Mouse (Mus musculus) forebrain, embryonic 15.5 days (tissue): ENCODE data around the gene Sstr2. TPM values are rescaled to one million over a fixed set of nuclear protein-coding genes. Genes with fewer than 3 reads are reported as not detected.

Experiments used
- ATAC-seq: fragments of 200-750 bp; cut with Nextera tagmentation; replicated peaks from 2 replicates; pipeline ENCODE4 v1.8.0; 2017; ENCODE audit warnings: mild to moderate bottlenecking, moderate TSS enrichment, moderate library complexity
- H3K27ac ChIP-seq: fragments of 300-500 bp; sonication (generic); replicated peaks from 2 replicates; pipeline ENCODE4 v1.5.1; 2015; ENCODE audit warnings: mild to moderate bottlenecking, inconsistent platforms
- H3K27me3 ChIP-seq: fragments of 300-500 bp; sonication (generic); 2 replicates; pipeline ENCODE4 v1.6.1; 2015; ENCODE audit warnings: inconsistent platforms
- H3K36me3 ChIP-seq: fragments of 300-500 bp; sonication (generic); 2 replicates; pipeline ENCODE4 v1.6.1; 2015; ENCODE audit warnings: mild to moderate bottlenecking, inconsistent platforms
- H3K4me1 ChIP-seq: fragments of 300-500 bp; sonication (generic); 2 replicates; pipeline ENCODE4 v1.6.1; 2015; ENCODE audit warnings: inconsistent platforms
- H3K4me2 ChIP-seq: fragments of 300-500 bp; sonication (generic); replicated peaks from 2 replicates; pipeline ENCODE4 v1.6.1; 2015; ENCODE audit warnings: mild to moderate bottlenecking, inconsistent platforms
- H3K4me3 ChIP-seq: fragments of 300-500 bp; sonication (generic); 2 replicates; pipeline ENCODE4 v1.5.1; 2015; ENCODE audit warnings: mild to moderate bottlenecking, inconsistent platforms
- H3K9ac ChIP-seq: fragments of 300-500 bp; sonication (generic); replicated peaks from 2 replicates; pipeline ENCODE4 v1.6.1; 2015; ENCODE audit warnings: mild to moderate bottlenecking, inconsistent platforms
- H3K9me3 ChIP-seq: fragments of 300-500 bp; sonication (generic); 2 replicates; pipeline ENCODE4 v1.6.1; 2016; ENCODE audit warnings: inconsistent platforms
- WGBS: fragments of 180-500 bp; shearing (Covaris S2); methylation state at CpG from one replicate; pipeline ENCODE4 v1.1.7; 2015; ENCODE audit warnings: mixed read lengths; 5-methylcytosine and 5-hydroxymethylcytosine counted together
- polyA plus RNA-seq: library from polyadenylated mRNA; unstranded; fragments of >200 nt; fragmentation: Nextera tagmentation; extraction: Ambion mirVana; gene quantifications from 2 replicates; pipeline ENCODE4 v1.2.1, GENCODE M21; 2015

Gene Sstr2
- polyA plus RNA-seq, 1 experiment from 2014 or later: 85.6 TPM

DNA sequence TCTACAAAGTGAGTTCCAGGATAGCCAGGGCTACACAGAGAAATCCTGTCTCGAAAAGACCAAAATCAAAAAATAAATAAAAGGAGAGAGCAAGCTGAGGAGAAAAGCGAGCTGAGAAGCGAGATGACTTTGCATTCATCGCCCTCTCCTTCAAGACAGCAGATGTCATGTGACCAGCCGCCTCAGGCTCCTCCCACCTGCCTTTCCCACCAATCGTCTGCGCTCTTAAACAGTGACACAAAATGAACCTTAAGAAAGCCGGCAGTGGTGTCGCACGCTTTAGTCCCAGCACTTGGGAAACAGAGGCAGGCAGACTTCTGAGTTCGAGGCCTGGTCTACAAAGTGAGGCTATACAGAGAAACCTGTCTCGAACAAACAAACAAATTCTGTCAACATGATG is 11.6 kb upstream of the Sstr2 start:
- Histone ChIP-seq H3K9ac (no peak overlapping the region), H3K9me3 (no peaks in the 10 kb centered on the region), H3K4me1 (peaks cover 10% of the 10 kb centered on the region), H3K36me3 (no peaks in the 10 kb centered on the region), H3K27ac (no peak overlapping the region), H3K4me2 (no peak overlapping the region), H3K4me3 (no peak overlapping the region), H3K27me3 (no peaks in the 10 kb centered on the region)
- 96% methylated on average over 12 of the region's 12 CpGs for WGBS
- no peak for ATAC-seq

DNA sequence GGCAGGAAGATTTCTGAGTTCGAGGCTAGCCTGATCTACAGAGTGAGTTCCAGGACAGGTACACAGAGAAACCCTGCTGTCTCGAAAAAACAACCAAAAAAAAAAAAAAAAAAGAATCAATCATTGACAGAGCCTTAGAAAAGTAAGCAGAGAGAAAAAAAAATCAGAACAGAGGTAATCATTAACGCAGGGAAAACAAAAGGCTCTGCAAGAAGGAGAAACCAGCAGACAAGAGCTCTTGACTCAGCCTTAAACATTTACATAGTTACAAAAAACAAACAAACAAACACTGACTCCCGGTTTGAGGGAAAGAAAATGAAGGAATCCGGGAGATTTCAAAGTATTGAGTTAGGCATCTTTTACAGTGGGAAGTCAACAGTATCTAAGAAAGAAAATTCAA is 9.6 kb upstream of the Sstr2 start:
- peaks cover 10% of the 10 kb centered on the region for H3K4me1 ChIP-seq
- H3K4me3 ChIP-seq: no peak overlapping the region
- H3K9me3 ChIP-seq: no peaks in the 10 kb centered on the region
- no peaks in the 10 kb centered on the region for H3K36me3 ChIP-seq
- H3K9ac ChIP-seq: no peak overlapping the region
- no peak for ATAC-seq
- no peak overlapping the region for H3K27ac ChIP-seq
- no peak overlapping the region for H3K4me2 ChIP-seq
- no peaks in the 10 kb centered on the region for H3K27me3 ChIP-seq
- 77% methylated on average over 5 of the region's 5 CpGs for WGBS

DNA sequence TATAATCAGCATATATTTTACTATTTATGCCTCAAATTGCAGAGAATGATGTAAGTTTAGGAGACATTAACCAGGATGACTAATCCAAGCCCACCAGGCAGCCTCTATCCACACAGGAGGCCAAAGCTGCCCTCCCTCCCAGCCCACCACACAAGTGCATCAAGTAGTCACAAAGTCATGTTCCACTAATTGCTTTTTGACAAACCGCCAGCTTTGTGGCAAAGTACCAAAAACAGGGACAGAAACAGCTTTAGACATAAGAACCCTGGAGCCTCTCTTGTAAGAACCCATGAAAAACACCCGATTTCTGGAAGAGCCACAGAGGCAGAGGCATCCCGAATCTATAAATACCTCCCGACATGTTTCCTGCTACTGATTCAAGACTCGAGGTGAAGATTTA is 8.9 kb upstream of the Sstr2 start:
- WGBS: 69% methylated on average over 5 of the region's 5 CpGs
- no peaks in the 10 kb centered on the region for H3K27me3 ChIP-seq
- H3K27ac ChIP-seq: no peak overlapping the region

DNA sequence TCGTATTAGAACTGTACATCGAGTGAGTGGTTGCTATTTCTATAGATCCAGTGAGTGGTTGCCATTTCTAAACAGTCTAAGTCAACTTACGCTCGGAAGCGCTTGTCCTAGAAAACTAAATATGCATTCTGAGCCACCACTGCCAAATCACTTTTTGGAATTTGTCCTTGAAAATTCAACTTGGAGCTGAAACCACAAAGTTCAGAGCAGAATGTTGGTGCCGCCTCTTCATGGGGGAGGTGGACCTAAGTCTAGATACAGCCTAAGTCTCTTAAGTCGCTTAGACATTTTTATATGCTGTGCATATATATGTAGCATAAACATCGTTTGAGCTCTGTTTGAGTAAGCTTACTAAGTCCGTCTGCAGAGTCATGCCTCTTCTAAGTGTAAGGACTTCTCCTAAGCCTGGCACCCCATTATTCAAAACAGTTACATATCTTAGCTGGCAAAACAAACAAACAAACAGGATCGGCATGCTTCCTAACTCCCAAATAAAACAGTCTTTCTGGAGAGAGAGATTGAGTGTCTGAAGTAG is 8.0 kb upstream of the Sstr2 start:
- no peak for ATAC-seq
- 88% methylated on average over 10 of the region's 10 CpGs for WGBS
- Histone ChIP-seq H3K4me1 (peaks cover 10% of the 10 kb centered on the region), H3K4me2 (no peak overlapping the region), H3K27me3 (no peaks in the 10 kb centered on the region), H3K9me3 (no peaks in the 10 kb centered on the region), H3K27ac (peak overlapping the region; percentile 79; the same call in 1 of the 2 replicates), H3K36me3 (no peaks in the 10 kb centered on the region), H3K9ac (no peak overlapping the region), H3K4me3 (no peak overlapping the region)

More for the DNA sequence above, 8.9 kb upstream of the Sstr2 start:
- Histone ChIP-seq H3K9ac (no peak overlapping the region), H3K9me3 (no peaks in the 10 kb centered on the region), H3K4me2 (no peak overlapping the region), H3K4me3 (no peak overlapping the region), H3K4me1 (peaks cover 10% of the 10 kb centered on the region), H3K36me3 (no peaks in the 10 kb centered on the region)
- ATAC-seq: no peak

DNA sequence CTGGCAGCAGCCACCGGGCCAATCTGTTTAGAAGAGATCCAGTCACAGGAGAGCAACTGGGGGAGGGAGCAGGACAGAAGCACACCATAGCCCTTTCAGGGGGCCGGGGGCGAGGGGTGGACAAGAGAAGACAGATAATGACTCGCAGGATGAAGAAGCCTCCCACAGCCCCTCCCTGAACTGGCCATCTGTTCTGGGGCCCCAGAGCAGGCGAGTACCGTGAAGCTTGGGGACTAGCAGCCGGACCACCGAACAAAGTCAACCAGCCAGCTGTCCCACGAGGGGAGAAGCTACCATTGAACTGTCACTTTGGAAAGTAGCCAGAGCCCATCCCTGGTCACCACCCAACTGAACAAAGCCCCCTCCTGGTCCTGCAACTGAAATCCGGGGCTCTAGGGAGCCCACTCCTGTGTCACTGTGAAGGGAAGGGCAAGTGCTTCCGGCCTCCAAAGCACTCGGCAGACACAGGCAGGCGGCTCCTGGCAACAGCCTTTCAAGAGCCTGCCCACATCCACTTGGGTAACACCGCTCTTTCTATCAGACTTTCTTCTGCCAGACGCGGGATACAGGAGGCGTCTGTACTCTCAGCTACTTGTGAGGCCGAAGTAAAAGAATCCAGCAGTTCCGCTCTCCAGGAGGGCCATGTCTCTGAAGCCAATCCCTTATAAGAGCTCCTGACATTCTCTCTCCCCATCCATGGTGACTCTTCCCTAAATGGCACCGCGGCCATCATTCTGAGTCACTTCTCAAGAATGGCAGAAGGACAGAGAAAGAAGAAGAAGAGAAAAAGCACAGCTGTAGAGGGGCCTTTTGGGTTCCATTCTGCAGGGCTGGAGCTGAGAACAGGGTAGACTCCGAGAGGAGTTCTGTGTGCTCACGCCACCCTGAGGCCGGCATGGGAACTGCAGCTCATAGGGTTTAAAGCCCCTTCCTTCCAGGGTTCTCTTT is 7.2 kb upstream of the Sstr2 start:
- Histone ChIP-seq H3K27me3 (no peaks in the 10 kb centered on the region), H3K4me1 (peaks cover 10% of the 10 kb centered on the region), H3K4me2 (no peak overlapping the region; the same call in 1 of the 2 replicates), H3K27ac (peak overlapping the region; percentile 79), H3K9me3 (no peaks in the 10 kb centered on the region), H3K36me3 (no peaks in the 10 kb centered on the region), H3K4me3 (no peak overlapping the region), H3K9ac (no peak overlapping the region)
- WGBS: 21% methylated on average over 24 of the region's 24 CpGs
- peak; percentile 77 for ATAC-seq

DNA sequence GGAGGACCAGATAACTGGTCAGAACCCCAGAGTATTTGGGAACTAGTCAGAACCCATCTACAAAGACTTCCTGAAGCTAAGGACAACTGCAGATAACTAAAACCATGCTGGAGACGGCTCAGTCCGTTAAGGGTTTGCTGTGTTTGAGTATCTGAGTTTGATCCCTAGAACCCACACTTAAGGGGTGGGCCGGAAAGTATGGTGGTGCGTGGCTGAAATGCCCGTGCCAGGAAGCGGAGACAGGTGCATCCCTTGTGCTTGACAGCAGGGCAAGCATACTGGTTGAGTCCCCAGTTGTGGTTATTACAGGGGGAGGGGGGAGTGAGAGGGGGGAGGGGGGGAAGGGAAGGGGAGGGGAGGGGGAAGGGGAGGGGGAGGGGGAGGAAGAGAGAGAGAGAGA is 4.7 kb upstream of the Sstr2 start:
- WGBS: 81% methylated on average over 6 of the region's 6 CpGs
- no peak overlapping the region for H3K4me3 ChIP-seq
- no peak overlapping the region for H3K27ac ChIP-seq
- H3K9ac ChIP-seq: no peak overlapping the region
- no peaks in the 10 kb centered on the region for H3K9me3 ChIP-seq
- H3K4me2 ChIP-seq: no peak overlapping the region
- no peaks in the 10 kb centered on the region for H3K36me3 ChIP-seq
- no peaks in the 10 kb centered on the region for H3K27me3 ChIP-seq
- peaks cover 30% of the 10 kb centered on the region for H3K4me1 ChIP-seq
- ATAC-seq: no peak

DNA sequence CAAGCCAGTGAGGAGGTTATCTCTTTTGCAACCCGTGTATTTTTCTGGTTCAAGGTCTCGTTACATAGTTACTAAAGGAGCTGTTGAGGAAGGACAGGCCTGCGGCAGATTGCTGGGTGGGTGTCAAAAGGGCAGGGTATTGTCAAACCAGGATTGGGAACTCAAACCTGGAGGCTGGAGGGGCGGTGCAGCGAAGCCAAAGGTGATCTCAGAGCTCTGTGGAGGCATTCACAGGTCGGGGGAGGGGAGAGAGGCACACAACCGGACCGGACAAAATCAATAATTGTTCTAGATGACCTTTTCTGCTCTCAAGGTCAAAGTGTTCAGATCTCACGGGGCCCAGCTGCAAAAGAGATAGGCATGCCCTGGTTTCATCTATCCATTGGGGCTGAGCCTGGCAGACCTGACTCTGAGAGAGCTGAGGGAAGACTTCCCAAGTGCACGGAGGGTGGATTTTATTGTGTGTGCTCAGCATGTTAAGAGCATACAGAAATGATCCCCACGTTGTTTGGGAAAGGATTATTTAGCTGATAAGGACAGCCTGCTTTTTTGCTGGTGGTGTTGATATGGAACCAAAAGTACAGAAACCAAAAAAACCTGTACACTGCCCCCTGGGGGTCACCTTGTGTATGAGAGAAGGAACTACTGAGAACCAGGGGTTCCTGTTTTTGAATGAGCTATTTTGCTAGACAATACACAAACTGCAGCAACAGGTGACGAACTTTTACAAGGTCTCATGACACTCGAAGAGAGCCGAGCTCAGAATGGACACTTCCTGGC is 1.8 kb upstream of the Sstr2 start:
- no peaks in the 10 kb centered on the region for H3K27me3 ChIP-seq
- peaks cover 41% of the 10 kb centered on the region for H3K4me1 ChIP-seq
- H3K4me3 ChIP-seq: no peak overlapping the region
- no peaks in the 10 kb centered on the region for H3K36me3 ChIP-seq
- no peak for ATAC-seq
- no peak overlapping the region for H3K27ac ChIP-seq
- no peak overlapping the region for H3K9ac ChIP-seq
- no peak overlapping the region for H3K4me2 ChIP-seq
- WGBS: 48% methylated on average over 14 of the region's 14 CpGs
- H3K9me3 ChIP-seq: no peaks in the 10 kb centered on the region

DNA sequence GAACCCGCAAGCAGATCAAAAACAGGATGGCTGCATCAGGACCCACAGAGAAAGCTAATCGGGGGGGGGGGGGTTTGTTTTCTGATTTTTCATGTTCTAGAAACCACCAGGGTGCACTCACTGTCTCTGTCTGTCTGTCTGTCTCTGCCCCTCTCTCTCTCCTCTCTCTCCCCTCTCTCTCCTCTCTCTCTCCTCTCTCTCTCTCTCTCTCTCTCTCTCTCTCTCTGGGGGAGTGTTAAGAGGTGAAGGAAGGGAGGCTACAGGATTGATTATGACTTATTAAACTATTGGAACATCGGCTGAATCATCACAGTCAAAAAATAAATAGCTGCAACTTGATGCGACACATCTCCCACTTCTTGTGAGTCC is 855 bp upstream of the Sstr2 start:
- H3K36me3 ChIP-seq: no peaks in the 10 kb centered on the region
- H3K9me3 ChIP-seq: no peaks in the 10 kb centered on the region
- peak overlapping the region; percentile 80 for H3K27ac ChIP-seq
- peak overlapping the region; percentile 77 for H3K4me3 ChIP-seq
- peaks cover 43% of the 10 kb centered on the region for H3K4me1 ChIP-seq
- WGBS: 24% methylated on average over 4 of the region's 4 CpGs
- peak overlapping the region; percentile 98 for H3K4me2 ChIP-seq
- peak overlapping the region; percentile 77 for H3K9ac ChIP-seq
- no peaks in the 10 kb centered on the region for H3K27me3 ChIP-seq
- no peak for ATAC-seq

DNA sequence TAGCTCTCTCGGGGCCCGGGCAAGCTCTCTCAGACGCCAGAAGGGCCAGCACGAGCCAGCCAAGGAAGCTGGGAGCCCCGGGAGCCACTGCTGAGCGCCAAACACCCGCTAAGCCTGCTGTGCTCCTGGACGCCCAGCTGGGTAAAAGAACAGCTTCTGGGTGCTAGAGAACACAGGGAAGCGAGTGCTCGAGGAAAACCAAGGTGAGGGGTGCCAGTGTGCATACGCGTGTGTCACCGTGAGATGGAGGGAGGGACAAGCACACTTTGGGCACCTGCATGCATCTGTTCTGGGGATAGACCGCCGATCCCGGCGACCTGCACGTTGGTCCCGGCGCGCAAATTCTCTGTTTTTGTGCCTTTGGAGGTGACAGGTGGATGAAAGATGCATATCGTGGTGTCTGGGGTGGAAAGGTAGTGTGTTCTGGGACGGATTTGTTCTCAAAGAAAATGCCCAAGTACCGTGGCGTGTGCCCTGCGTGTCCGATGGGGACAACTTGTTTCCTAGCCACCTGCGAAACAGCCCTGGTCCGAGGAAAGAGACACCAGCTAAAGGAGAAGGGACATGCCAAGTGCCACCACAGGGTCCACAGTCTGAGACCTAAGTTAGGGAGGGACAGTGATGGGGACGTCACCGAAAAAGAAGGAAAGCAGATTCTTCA is 408 bp downstream of the Sstr2 start:
- 1% methylated on average over 31 of the region's 31 CpGs for WGBS
- Histone ChIP-seq H3K4me2 (peak overlapping the region; percentile 98), H3K27me3 (no peaks in the 10 kb centered on the region), H3K27ac (peak overlapping the region; percentile 80), H3K4me1 (peaks cover 43% of the 10 kb centered on the region), H3K9ac (peak overlapping the region; percentile 77), H3K4me3 (peak overlapping the region; percentile 77), H3K36me3 (peaks cover 3% of the 10 kb centered on the region; the same call in 1 of the 2 replicates), H3K9me3 (no peaks in the 10 kb centered on the region)
- ATAC-seq: no peak; the same call in none of the 2 replicates

DNA sequence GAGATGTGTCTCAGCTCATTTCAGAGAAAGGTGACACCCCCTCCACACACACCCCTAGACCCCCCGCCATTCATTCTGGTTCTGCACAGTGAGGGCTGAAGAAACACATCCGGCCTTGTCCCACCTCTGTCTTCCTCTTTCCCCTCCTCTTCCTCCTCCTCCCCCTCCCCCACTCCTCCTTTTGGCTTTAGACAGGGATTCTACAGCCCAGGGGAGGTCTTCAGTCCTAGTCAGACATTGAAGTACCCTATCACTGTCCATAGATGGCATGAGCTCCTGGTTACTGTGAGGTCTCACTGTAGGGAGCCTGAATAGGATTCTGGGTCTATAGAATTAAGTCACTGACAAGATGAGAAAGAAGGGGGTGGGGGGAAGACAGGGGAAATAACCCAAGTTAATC is 1.9 kb downstream of the Sstr2 start:
- peaks cover 10% of the 10 kb centered on the region for H3K36me3 ChIP-seq
- H3K9me3 ChIP-seq: no peaks in the 10 kb centered on the region
- peaks cover 43% of the 10 kb centered on the region for H3K4me1 ChIP-seq
- H3K4me2 ChIP-seq: peak overlapping the region; percentile 98
- WGBS: 55% methylated on average over 2 of the region's 2 CpGs
- H3K27me3 ChIP-seq: no peaks in the 10 kb centered on the region
- no peak for ATAC-seq
- H3K9ac ChIP-seq: peak overlapping the region; percentile 77
- peak overlapping the region; percentile 77 for H3K4me3 ChIP-seq
- no peak overlapping the region for H3K27ac ChIP-seq

DNA sequence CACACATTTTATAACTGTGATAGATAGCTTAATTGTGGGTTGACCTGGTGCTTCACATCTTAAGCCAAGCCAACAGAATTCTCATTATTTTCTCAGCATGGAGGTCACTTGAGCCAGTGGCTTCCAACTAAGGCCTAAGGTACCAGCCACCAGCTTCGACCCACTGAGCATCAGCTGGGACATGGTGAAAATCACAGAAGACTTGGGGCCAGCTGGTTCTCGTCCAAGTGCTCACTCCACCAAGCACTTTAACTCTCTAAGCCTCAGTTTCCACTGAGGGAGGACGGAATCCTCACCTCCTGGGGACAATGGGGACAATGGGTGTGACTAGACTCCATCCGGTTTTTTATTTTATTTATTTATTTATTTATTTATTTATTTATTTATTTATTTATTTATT is 2.9 kb downstream of the Sstr2 start:
- Histone ChIP-seq H3K9ac (no peak overlapping the region), H3K4me3 (peak overlapping the region; percentile 77; the same call in 1 of the 2 replicates), H3K27me3 (no peaks in the 10 kb centered on the region), H3K4me1 (peaks cover 43% of the 10 kb centered on the region), H3K9me3 (no peaks in the 10 kb centered on the region), H3K36me3 (peaks cover 10% of the 10 kb centered on the region), H3K27ac (no peak overlapping the region), H3K4me2 (peak overlapping the region; percentile 98)
- ATAC-seq: no peak
- WGBS: 78% methylated on average over 4 of the region's 4 CpGs
